Mouse (Mus musculus) cerebellum, adult 2 months (tissue): ENCODE results near the gene Slfnl1.

Source experiments
- CTCF ChIP-seq: fragments of 200-500 bp; IDR thresholded peaks from 2 replicates; pipeline ENCODE4 v1.5.1; 2011; ENCODE audit warnings: low read depth, mild to moderate bottlenecking, control low read depth, low read length, moderate library complexity, borderline replicate concordance; ENCODE audit not compliant: insufficient read depth
- POLR2A ChIP-seq: fragments of 200-500 bp; IDR thresholded peaks from 2 replicates; pipeline ENCODE4 v1.6.1; 2011; ENCODE audit warnings: low read length, control low read depth, borderline replicate concordance; ENCODE audit not compliant: insufficient read depth

GRCm38 (mm10) chr4:120506955-120507354 lies 25.1 kb upstream of the Slfnl1 start:
- TF ChIP-seq CTCF (no peak), POLR2A (no peak)
